Mouse (Mus musculus) forebrain, postnatal 0 days (tissue): ENCODE measurements around the gene Mettl24. TPM values are rescaled to one million over a fixed set of nuclear protein-coding genes. Genes with fewer than 3 reads are reported as not detected.

ENCODE experiments used
- ATAC-seq: fragments of 200-750 bp; cut with Nextera tagmentation; 2 replicates; pipeline ENCODE4 v1.8.0; 2017; ENCODE audit warnings: mild to moderate bottlenecking, moderate library complexity
- DNase-seq: peaks from one replicate; pipeline ENCODE4 v3.0.0-alpha.2; 2015
- H3K27ac ChIP-seq: fragments of 300-500 bp; sonication (generic); 2 replicates; pipeline ENCODE4 v1.5.1; 2014; ENCODE audit warnings: low read depth, mild to moderate bottlenecking, antibody characterized with exemption, low read length, moderate library complexity, mixed read lengths
- H3K27me3 ChIP-seq: fragments of 300-500 bp; sonication (generic); 2 replicates; pipeline ENCODE4 v1.6.1; 2014; ENCODE audit warnings: mild to moderate bottlenecking, low read length, mixed read lengths; ENCODE audit not compliant: insufficient read depth
- H3K36me3 ChIP-seq: fragments of 300-500 bp; sonication (generic); 2 replicates; pipeline ENCODE4 v1.6.1; 2014; ENCODE audit warnings: mild to moderate bottlenecking, moderate library complexity; ENCODE audit not compliant: insufficient read depth
- H3K4me1 ChIP-seq: fragments of 300-500 bp; sonication (generic); 2 replicates; pipeline ENCODE4 v1.6.1; 2014; ENCODE audit warnings: antibody characterized with exemption; ENCODE audit not compliant: insufficient read depth
- H3K4me2 ChIP-seq: fragments of 300-500 bp; sonication (generic); 2 replicates; pipeline ENCODE4 v1.6.1; 2014; ENCODE audit warnings: low read depth, mild to moderate bottlenecking, moderate library complexity
- H3K4me3 ChIP-seq: fragments of 300-500 bp; sonication (generic); 2 replicates; pipeline ENCODE4 v1.5.1; 2014; ENCODE audit warnings: low read depth, low read length, mixed read lengths
- H3K9ac ChIP-seq: fragments of 300-500 bp; sonication (generic); 2 replicates; pipeline ENCODE4 v1.6.1; 2014; ENCODE audit warnings: mild to moderate bottlenecking
- H3K9me3 ChIP-seq: fragments of 300-500 bp; sonication (generic); 2 replicates; pipeline ENCODE4 v1.6.1; 2016; ENCODE audit warnings: low read length
- CTCF ChIP-seq: sonication (generic); IDR thresholded peaks from 2 replicates; pipeline ENCODE4 v1.5.1; 2016; ENCODE audit warnings: antibody characterized with exemption, control low read depth, low read depth
- WGBS: fragments of 180-500 bp; shearing (Covaris S2); extraction: QIAGEN DNeasy Blood & Tissue Kit; methylation state at CpG from one replicate; pipeline ENCODE4 v1.1.7; 2014; 5-methylcytosine and 5-hydroxymethylcytosine counted together
- polyA plus RNA-seq: library from polyadenylated mRNA; unstranded; fragments of >200 nt; fragmentation: Nextera tagmentation; extraction: Ambion mirVana; gene quantifications from 2 replicates; pipeline ENCODE4 v1.2.1, GENCODE M21; 2015
- total RNA-seq: library from RNA; depleted of rRNA; stranded (reverse); fragments of >200 nt; gene quantifications from 2 replicates; pipeline ENCODE4 v1.2.3, GENCODE M21; 2014

Gene Mettl24
- total and polyA plus RNA-seq, 2 experiments from 2014 or later = 0.77 TPM; not detected in 1

- no peaks in the 10 kb centered on the region for H3K9me3 ChIP-seq
- WGBS = 68% methylated on average over 9 of the region's 9 CpGs
- no peak for DNase-seq
- H3K4me3 ChIP-seq = no peak overlapping the region
- H3K9ac ChIP-seq = no peak overlapping the region
- H3K27ac ChIP-seq = no peak overlapping the region
- ATAC-seq = no peak
- H3K4me2 ChIP-seq = no peak overlapping the region
- H3K4me1 ChIP-seq = peaks cover 7% of the 10 kb centered on the region; the same call in 1 of the 2 replicates
- H3K27me3 ChIP-seq = no peaks in the 10 kb centered on the region
- H3K36me3 ChIP-seq = no peaks in the 10 kb centered on the region
- no peak for TF ChIP-seq CTCF
Measured at GRCm38 (mm10) chr10:40761010-40761752, 78.1 kb downstream of the Mettl24 start.

- DNase-seq = peak; percentile 79
- Histone ChIP-seq H3K9me3 (no peaks in the 10 kb centered on the region), H3K4me3 (no peak overlapping the region), H3K4me2 (no peak overlapping the region), H3K36me3 (no peaks in the 10 kb centered on the region), H3K9ac (no peak overlapping the region), H3K4me1 (peaks cover 7% of the 10 kb centered on the region; the same call in 1 of the 2 replicates), H3K27me3 (no peaks in the 10 kb centered on the region), H3K27ac (peak overlapping the region; percentile 64; the same call in 1 of the 2 replicates)
- ATAC-seq = peak; percentile 92
- no peak; the same call in 1 of the 2 replicates for TF ChIP-seq CTCF
- 35% methylated on average over 6 of the region's 6 CpGs for WGBS
Measured at GRCm38 (mm10) chr10:40762624-40763023, 79.5 kb downstream of the Mettl24 start.

GRCm38 (mm10) chr10:40763084-40763720 is 80.1 kb downstream of the Mettl24 start:
- H3K27ac ChIP-seq = peak overlapping the region; percentile 64

GRCm38 (mm10) chr10:40772266-40772665 is 89.2 kb downstream of the Mettl24 start:
- no peak for TF ChIP-seq CTCF
- no peak overlapping the region for H3K9ac ChIP-seq
- no peak overlapping the region for H3K27ac ChIP-seq
- no peak overlapping the region for H3K4me2 ChIP-seq
- H3K36me3 ChIP-seq = no peaks in the 10 kb centered on the region
- H3K9me3 ChIP-seq = no peaks in the 10 kb centered on the region
- ATAC-seq (no peak; the same call in 1 of the 2 replicates), DNase-seq (no peak)
- WGBS = 18% methylated on average over 4 of the region's 4 CpGs
- no peaks in the 10 kb centered on the region for H3K4me1 ChIP-seq
- no peak overlapping the region for H3K4me3 ChIP-seq
- no peaks in the 10 kb centered on the region for H3K27me3 ChIP-seq

More at GRCm38 (mm10) chr10:40763084-40763720, 80.1 kb downstream of the Mettl24 start:
- no peak for ATAC-seq
- DNase-seq = no peak
- H3K27me3 ChIP-seq = no peaks in the 10 kb centered on the region
- H3K36me3 ChIP-seq = no peaks in the 10 kb centered on the region
- H3K4me1 ChIP-seq = peaks cover 7% of the 10 kb centered on the region; the same call in 1 of the 2 replicates
- no peak for TF ChIP-seq CTCF
- no peak overlapping the region for H3K9ac ChIP-seq
- no peak overlapping the region for H3K4me3 ChIP-seq
- H3K9me3 ChIP-seq = no peaks in the 10 kb centered on the region
- no peak overlapping the region for H3K4me2 ChIP-seq
- WGBS = 64% methylated on average over 5 of the region's 5 CpGs

DNA sequence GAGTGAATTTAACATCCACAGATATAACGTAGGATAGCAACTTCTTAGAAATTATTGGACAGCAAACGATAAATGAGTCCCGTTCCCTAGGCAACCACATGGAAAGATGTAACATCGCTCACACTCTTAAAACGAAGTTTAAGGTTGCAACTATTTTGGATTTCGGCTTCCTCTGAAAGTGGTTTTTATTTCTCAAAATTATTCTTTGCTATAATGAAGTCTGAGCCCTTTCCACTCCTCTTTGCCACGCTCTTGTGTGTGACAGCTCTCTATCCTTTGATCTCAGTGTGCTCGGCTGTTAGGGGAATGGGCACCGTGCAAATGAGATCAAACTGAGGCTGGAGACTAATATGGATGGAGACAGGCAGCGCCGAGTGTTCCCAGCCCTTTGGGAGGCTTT is 92.1 kb downstream of the Mettl24 start:
- peak overlapping the region; percentile 57; the same call in 1 of the 2 replicates for H3K27ac ChIP-seq
- no peaks in the 10 kb centered on the region for H3K27me3 ChIP-seq
- no peak for DNase-seq
- H3K9ac ChIP-seq = no peak overlapping the region
- 34% methylated on average over 11 of the region's 11 CpGs for WGBS
- H3K4me3 ChIP-seq = no peak overlapping the region
- H3K9me3 ChIP-seq = no peaks in the 10 kb centered on the region
- peak overlapping the region; percentile 26; the same call in 1 of the 2 replicates for H3K4me2 ChIP-seq
- peak; percentile 70 for ATAC-seq
- no peaks in the 10 kb centered on the region for H3K4me1 ChIP-seq
- TF ChIP-seq CTCF = no peak
- H3K36me3 ChIP-seq = no peaks in the 10 kb centered on the region

GRCm38 (mm10) chr10:40775655-40776054 is 92.6 kb downstream of the Mettl24 start:
- ATAC-seq = no peak
- Histone ChIP-seq H3K9ac (no peak overlapping the region), H3K4me1 (no peaks in the 10 kb centered on the region), H3K27me3 (no peaks in the 10 kb centered on the region), H3K4me2 (no peak overlapping the region), H3K27ac (peak overlapping the region; percentile 70; the same call in 1 of the 2 replicates), H3K9me3 (no peaks in the 10 kb centered on the region), H3K36me3 (no peaks in the 10 kb centered on the region), H3K4me3 (no peak overlapping the region)
- 81% methylated on average over 4 of the region's 4 CpGs for WGBS
- no peak for TF ChIP-seq CTCF
- DNase-seq = no peak

- Histone ChIP-seq H3K27me3 (no peaks in the 10 kb centered on the region), H3K27ac (no peak overlapping the region), H3K4me1 (no peaks in the 10 kb centered on the region), H3K4me2 (no peak overlapping the region), H3K9me3 (no peaks in the 10 kb centered on the region), H3K4me3 (no peak overlapping the region), H3K36me3 (no peaks in the 10 kb centered on the region), H3K9ac (no peak overlapping the region)
- TF ChIP-seq CTCF = no peak
- no peak for ATAC-seq
- no peak for DNase-seq
- WGBS = 77% methylated on average over 2 of the region's 2 CpGs
Measured at GRCm38 (mm10) chr10:40777171-40777570, 94.1 kb downstream of the Mettl24 start.
